Mouse (Mus musculus): ENCODE results near the gene Cdc42bpg. TPM values are rescaled to one million over a fixed set of nuclear protein-coding genes. Genes with fewer than 3 reads are reported as not detected.
"Not testable (repeated sequence)": the region's sequence is repeated elsewhere in the genome, so short reads cannot be mapped to it uniquely, and the experiment has no call there.

The Cdc42bpg gene
- polyA plus RNA-seq, 1 experiment from 2014 or later: 0.34 TPM

- ATAC-seq (ENCODE audit: insufficient number of reproducible peaks, low FRiP score): 0 out of 2 replicates have a peak, but pooled peaks have one; percentile 3
- H3K27ac ChIP-seq (ENCODE audit: poor library complexity, severe bottlenecking): peak overlapping the region; percentile 92
- H3K4me3 ChIP-seq: no peak overlapping the region
- 66% methylated on average over 19 of the region's 19 CpGs for WGBS
- H3K4me1 ChIP-seq (replicated peaks): peaks cover 88% of the 10 kb centered on the region
- H3K9me3 ChIP-seq (replicated peaks): no peaks in the 10 kb centered on the region
- H3K36me3 ChIP-seq: peaks cover 48% of the 10 kb centered on the region
- H3K9ac ChIP-seq: peak overlapping the region; percentile 50
- H3K27me3 ChIP-seq (replicated peaks): no peaks in the 10 kb centered on the region
- H3K4me2 ChIP-seq: peak overlapping the region; percentile 54
Measured at GRCm38 (mm10) chr19:6286434-6287401, 19.5 kb upstream of the Cdc42bpg start.

GRCm38 (mm10) chr19:6288236-6288894, 17.9 kb upstream of the Cdc42bpg start:
- Histone ChIP-seq H3K36me3 (peaks cover 39% of the 10 kb centered on the region), H3K4me2 (peak overlapping the region; percentile 8), H3K4me1 (replicated peaks) (peaks cover 85% of the 10 kb centered on the region), H3K9ac (no peak overlapping the region), H3K4me3 (no peak overlapping the region), H3K9me3 (replicated peaks) (no peaks in the 10 kb centered on the region), H3K27me3 (replicated peaks) (no peaks in the 10 kb centered on the region), H3K27ac (ENCODE audit: poor library complexity, severe bottlenecking) (peak overlapping the region; percentile 29; the same call in 1 of the 2 replicates)
- 65% methylated on average over 13 of the region's 13 CpGs for WGBS
- no peak for ATAC-seq (ENCODE audit: insufficient number of reproducible peaks, low FRiP score)

GRCm38 (mm10) chr19:6289696-6290238, 16.5 kb upstream of the Cdc42bpg start:
- Histone ChIP-seq H3K4me2 (no peak overlapping the region), H3K4me3 (no peak overlapping the region), H3K36me3 (peaks cover 48% of the 10 kb centered on the region), H3K9ac (no peak overlapping the region), H3K9me3 (replicated peaks) (no peaks in the 10 kb centered on the region), H3K4me1 (replicated peaks) (peaks cover 71% of the 10 kb centered on the region), H3K27me3 (replicated peaks) (no peaks in the 10 kb centered on the region), H3K27ac (ENCODE audit: poor library complexity, severe bottlenecking) (no peak overlapping the region)
- 85% methylated on average over 14 of the region's 14 CpGs for WGBS
- ATAC-seq (ENCODE audit: insufficient number of reproducible peaks, low FRiP score): no peak

DNA sequence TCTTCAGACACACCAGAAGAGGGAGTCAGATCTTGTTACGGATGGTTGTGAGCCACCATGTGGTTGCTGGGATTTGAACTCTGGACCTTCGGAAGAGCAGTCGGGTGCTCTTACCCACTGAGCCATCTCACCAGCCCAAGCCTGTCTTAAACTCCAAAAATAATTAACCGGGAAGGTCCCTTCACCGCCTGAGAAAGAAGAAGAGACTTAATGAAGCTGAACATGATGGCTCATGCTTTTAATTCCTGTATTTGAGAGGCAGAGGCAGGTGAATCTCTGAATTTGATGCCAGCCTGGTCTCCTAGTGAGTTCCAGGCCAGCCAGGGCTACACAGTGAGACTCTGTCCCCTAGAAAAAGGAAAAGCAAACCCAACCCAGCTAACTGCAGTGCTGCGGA, 15.5 kb upstream of the Cdc42bpg start:
- Histone ChIP-seq H3K36me3 (peaks cover 57% of the 10 kb centered on the region), H3K9ac (peak overlapping the region; percentile 48; the same call in 1 of the 2 replicates), H3K4me1 (replicated peaks) (peaks cover 62% of the 10 kb centered on the region), H3K4me2 (peak overlapping the region; percentile 24), H3K27ac (ENCODE audit: poor library complexity, severe bottlenecking) (peak overlapping the region; percentile 77)
- not testable (repeated sequence) for H3K4me3 ChIP-seq; ATAC-seq (ENCODE audit: insufficient number of reproducible peaks, low FRiP score); H3K27me3 ChIP-seq (replicated peaks); H3K9me3 ChIP-seq (replicated peaks)
- WGBS: 82% methylated on average over 5 of the region's 6 CpGs

DNA sequence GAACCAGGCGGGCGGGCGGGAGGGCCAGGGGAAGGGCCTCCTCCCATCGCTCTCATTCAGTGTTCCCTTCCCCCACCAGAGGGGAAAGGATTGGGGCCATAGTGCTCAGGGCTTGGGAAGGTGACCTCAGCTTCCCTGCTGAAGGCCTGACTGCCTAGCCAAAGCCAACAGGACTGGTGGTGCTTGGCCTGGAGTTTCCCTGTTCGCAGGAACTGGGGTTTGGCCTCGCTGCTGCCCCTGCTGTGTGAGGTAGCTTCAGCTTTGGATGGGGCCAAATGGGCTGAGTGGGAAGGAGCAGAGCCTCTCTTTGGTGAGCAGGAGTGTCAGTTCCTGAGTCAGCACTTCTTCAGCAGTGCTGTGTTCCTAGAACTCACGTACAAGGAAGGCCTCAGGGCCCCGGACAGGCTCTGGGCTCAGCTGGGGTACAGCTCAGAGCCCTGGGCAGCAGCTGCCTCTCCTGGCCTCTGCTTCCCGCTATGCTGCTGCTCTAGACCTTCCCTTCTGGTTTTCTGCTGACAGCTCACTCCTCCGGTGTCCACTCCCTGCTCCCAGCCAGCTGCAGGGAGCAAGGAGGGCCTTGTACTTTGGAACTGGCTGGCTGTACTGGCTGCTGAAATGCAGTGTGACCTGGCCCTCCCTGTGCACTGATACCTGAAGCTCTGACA, 15.0 kb upstream of the Cdc42bpg start:
- Histone ChIP-seq H3K4me1 (replicated peaks) (peaks cover 56% of the 10 kb centered on the region), H3K9ac (peak overlapping the region; percentile 48; the same call in 1 of the 2 replicates)

DNA sequence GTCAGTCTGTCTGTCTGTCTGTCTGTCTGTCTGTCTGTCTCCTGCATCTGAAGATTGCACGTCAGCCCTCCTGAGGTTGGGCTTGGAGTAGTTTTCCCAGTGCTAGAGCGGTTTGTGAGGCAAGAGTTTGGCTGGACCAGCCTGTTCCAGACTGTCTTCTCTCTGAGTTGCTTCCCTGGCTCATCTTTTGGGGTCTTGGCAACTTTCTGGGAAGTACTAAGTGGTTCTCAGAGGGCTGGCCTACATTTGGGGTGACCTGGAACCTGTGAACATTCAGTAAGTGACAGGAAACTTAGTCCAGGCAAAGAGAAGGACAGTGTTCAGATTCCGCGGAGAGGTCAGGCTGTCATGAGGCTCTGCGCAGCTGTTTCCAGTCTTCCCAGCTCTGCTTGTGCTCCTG, 14.0 kb upstream of the Cdc42bpg start:
- Histone ChIP-seq H3K4me3 (no peak overlapping the region), H3K4me1 (replicated peaks) (peaks cover 46% of the 10 kb centered on the region), H3K27me3 (replicated peaks) (no peaks in the 10 kb centered on the region), H3K36me3 (peaks cover 66% of the 10 kb centered on the region), H3K9ac (no peak overlapping the region), H3K27ac (ENCODE audit: poor library complexity, severe bottlenecking) (no peak overlapping the region), H3K9me3 (replicated peaks) (no peaks in the 10 kb centered on the region), H3K4me2 (no peak overlapping the region)
- no peak for ATAC-seq (ENCODE audit: insufficient number of reproducible peaks, low FRiP score)
- WGBS: 82% methylated on average over 5 of the region's 5 CpGs

More for the DNA sequence above, 15.0 kb upstream of the Cdc42bpg start:
- H3K36me3 ChIP-seq: peaks cover 63% of the 10 kb centered on the region
- ATAC-seq (ENCODE audit: insufficient number of reproducible peaks, low FRiP score): peak; percentile 70
- 59% methylated on average over 10 of the region's 10 CpGs for WGBS
- H3K9me3 ChIP-seq (replicated peaks): no peaks in the 10 kb centered on the region
- H3K27ac ChIP-seq (ENCODE audit: poor library complexity, severe bottlenecking): peak overlapping the region; percentile 77
- no peak overlapping the region for H3K4me3 ChIP-seq
- H3K27me3 ChIP-seq (replicated peaks): no peaks in the 10 kb centered on the region
- peak overlapping the region; percentile 24 for H3K4me2 ChIP-seq

- ATAC-seq (ENCODE audit: insufficient number of reproducible peaks, low FRiP score): no peak
Measured at GRCm38 (mm10) chr19:6294301-6294700, 12.0 kb upstream of the Cdc42bpg start.

GRCm38 (mm10) chr19:6296551-6297210, 9.6 kb upstream of the Cdc42bpg start:
- Histone ChIP-seq H3K4me1 (replicated peaks) (peaks cover 32% of the 10 kb centered on the region), H3K9me3 (replicated peaks) (no peaks in the 10 kb centered on the region), H3K9ac (no peak overlapping the region), H3K27ac (ENCODE audit: poor library complexity, severe bottlenecking) (peak overlapping the region; percentile 74), H3K4me3 (no peak overlapping the region), H3K36me3 (peaks cover 78% of the 10 kb centered on the region), H3K4me2 (peak overlapping the region; percentile 10; the same call in 1 of the 2 replicates), H3K27me3 (replicated peaks) (no peaks in the 10 kb centered on the region)
- WGBS: 78% methylated on average over 5 of the region's 5 CpGs
- ATAC-seq (ENCODE audit: insufficient number of reproducible peaks, low FRiP score): peak; percentile 77

More at GRCm38 (mm10) chr19:6294301-6294700, 12.0 kb upstream of the Cdc42bpg start:
- no peak overlapping the region for H3K9ac ChIP-seq
- H3K9me3 ChIP-seq (replicated peaks): no peaks in the 10 kb centered on the region
- peaks cover 79% of the 10 kb centered on the region for H3K36me3 ChIP-seq
- H3K4me2 ChIP-seq: no peak overlapping the region
- H3K27me3 ChIP-seq (replicated peaks): no peaks in the 10 kb centered on the region
- H3K27ac ChIP-seq (ENCODE audit: poor library complexity, severe bottlenecking): no peak overlapping the region
- H3K4me1 ChIP-seq (replicated peaks): peaks cover 37% of the 10 kb centered on the region
- 87% methylated on average over 17 of the region's 17 CpGs for WGBS
- no peak overlapping the region for H3K4me3 ChIP-seq

DNA sequence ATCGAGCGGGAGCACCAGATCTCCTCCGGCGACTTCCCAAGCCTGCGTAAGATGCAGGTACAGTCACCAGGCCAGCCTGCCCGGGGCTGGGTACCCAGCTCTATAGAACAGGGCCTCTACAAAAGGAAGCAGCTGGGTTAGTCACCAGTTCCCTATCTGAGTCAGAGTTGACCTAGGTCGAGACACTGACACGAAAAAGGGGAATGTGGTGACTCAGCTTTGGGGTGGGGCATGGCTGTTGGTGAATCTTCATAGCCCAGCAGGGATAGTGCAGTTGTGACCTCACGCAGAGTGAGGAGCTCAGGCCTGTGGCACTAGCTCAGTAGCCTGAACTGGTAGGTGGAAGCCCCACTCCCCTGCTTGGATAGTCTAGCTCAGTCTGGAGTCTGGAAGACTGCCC, 8.6 kb upstream of the Cdc42bpg start:
- peak overlapping the region; percentile 60 for H3K27ac ChIP-seq (ENCODE audit: poor library complexity, severe bottlenecking)
- no peaks in the 10 kb centered on the region for H3K27me3 ChIP-seq (replicated peaks)
- H3K4me3 ChIP-seq: no peak overlapping the region
- no peak overlapping the region for H3K4me2 ChIP-seq
- peak; percentile 82 for ATAC-seq (ENCODE audit: insufficient number of reproducible peaks, low FRiP score)
- no peaks in the 10 kb centered on the region for H3K9me3 ChIP-seq (replicated peaks)
- H3K36me3 ChIP-seq: peaks cover 75% of the 10 kb centered on the region
- WGBS: 78% methylated on average over 9 of the region's 9 CpGs
- H3K4me1 ChIP-seq (replicated peaks): peaks cover 31% of the 10 kb centered on the region
- peak overlapping the region; percentile 3; the same call in 1 of the 2 replicates for H3K9ac ChIP-seq

- Histone ChIP-seq H3K4me1 (replicated peaks) (peaks cover 43% of the 10 kb centered on the region), H3K4me2 (no peak overlapping the region), H3K9ac (no peak overlapping the region), H3K36me3 (peaks cover 64% of the 10 kb centered on the region), H3K9me3 (replicated peaks) (no peaks in the 10 kb centered on the region), H3K27me3 (replicated peaks) (no peaks in the 10 kb centered on the region), H3K27ac (ENCODE audit: poor library complexity, severe bottlenecking) (peak overlapping the region; percentile 20; the same call in 1 of the 2 replicates), H3K4me3 (no peak overlapping the region)
- no peak for ATAC-seq (ENCODE audit: insufficient number of reproducible peaks, low FRiP score)
- WGBS: 68% methylated on average over 4 of the region's 4 CpGs
Measured at GRCm38 (mm10) chr19:6299003-6299402, 7.3 kb upstream of the Cdc42bpg start.

Measured in heart, embryonic 12.5 days (tissue).